Mouse (Mus musculus) ES-E14 (cell line): ENCODE measurements around the gene Tubb4a. TPM values are rescaled to one million over a fixed set of nuclear protein-coding genes. Genes with fewer than 3 reads are reported as not detected.

Source experiments
- DNase-seq: peaks from one replicate; pipeline ENCODE4 v3.0.0-alpha.2; 2013; ENCODE audit warnings: low read depth, low spot score
- H3K27ac ChIP-seq: 2 replicates; pipeline ENCODE4 v1.5.1; 2012; ENCODE audit warnings: low read depth, mild to moderate bottlenecking, low read length, moderate library complexity, mixed read lengths; ENCODE audit not compliant: poor library complexity, insufficient read depth, severe bottlenecking
- H3K36me3 ChIP-seq: 2 replicates; pipeline ENCODE4 v1.6.1; 2012; ENCODE audit warnings: mild to moderate bottlenecking, low read length, moderate library complexity, mixed read lengths; ENCODE audit not compliant: control insufficient read depth, poor library complexity, insufficient read depth, severe bottlenecking
- H3K4me1 ChIP-seq, 2 experiments: fragments of 150-350 bp in 1 of 2; sonication (generic) in 1 of 2; 2 replicates each; pipeline ENCODE4 v1.6.1; 2012; ENCODE audit warnings: low read length in 2 of 2, mild to moderate bottlenecking in 1 of 2, mixed read lengths in 1 of 2; ENCODE audit not compliant: control insufficient read depth in 2 of 2, insufficient read depth in 2 of 2, poor library complexity in 1 of 2
- H3K4me3 ChIP-seq, 2 experiments: fragments of 150-350 bp in 1 of 2; sonication (generic) in 1 of 2; 2 replicates each; pipeline ENCODE4 v1.5.1; 2012; ENCODE audit warnings: low read length in 2 of 2, low read depth in 1 of 2, mild to moderate bottlenecking in 1 of 2, mixed read lengths in 1 of 2; ENCODE audit not compliant: insufficient read depth in 1 of 2, poor library complexity in 1 of 2, severe bottlenecking in 1 of 2
- H3K9ac ChIP-seq: 2 replicates; pipeline ENCODE4 v1.6.1; 2012; ENCODE audit warnings: low read depth, mild to moderate bottlenecking, low read length, mixed read lengths; ENCODE audit not compliant: poor library complexity, insufficient read depth, severe bottlenecking
- H3K9me3 ChIP-seq: fragments of 150-350 bp; sonication (generic); 2 replicates; pipeline ENCODE4 v1.6.1; 2012; ENCODE audit warnings: low read depth, mild to moderate bottlenecking, low read length; ENCODE audit not compliant: control insufficient read depth, insufficient read depth
- CHD2 ChIP-seq: IDR thresholded peaks from 2 replicates; pipeline ENCODE4 v1.6.1; 2014; ENCODE audit warnings: mild to moderate bottlenecking, low read depth, low read length, inconsistent platforms
- HCFC1 ChIP-seq: IDR thresholded peaks from 2 replicates; pipeline ENCODE4 v1.6.1; 2012; ENCODE audit warnings: low read length, inconsistent platforms, borderline replicate concordance; ENCODE audit not compliant: insufficient read depth
- MAFK ChIP-seq: IDR thresholded peaks from 2 replicates; pipeline ENCODE4 v1.6.1; 2014; ENCODE audit warnings: mild to moderate bottlenecking, low read depth, low read length, inconsistent platforms; ENCODE audit not compliant: insufficient read depth
- ZC3H11A ChIP-seq: IDR thresholded peaks from 2 replicates; pipeline ENCODE4 v1.6.1; 2012; ENCODE audit warnings: low read depth, mild to moderate bottlenecking, inconsistent platforms, low read length, borderline replicate concordance
- ZNF384 ChIP-seq: IDR thresholded peaks from 2 replicates; pipeline ENCODE4 v1.6.1; 2012; ENCODE audit warnings: low read depth, low read length, inconsistent platforms
- in situ Hi-C, 2 experiments: fragments of 600-800 bp; cut with MboI; formaldehyde crosslinking; loops; one replicate each; pipeline ENCODE4 v1.15.1; 2025; ENCODE audit warnings: low sequenced_read_pairs in 2 of 2, inconsistent platforms in 1 of 2; ENCODE audit not compliant: unreplicated experiment in 2 of 2
- total RNA-seq: library from RNA; depleted of rRNA; stranded (reverse); fragments of 300-350 nt; gene quantifications from 2 replicates; pipeline ENCODE4 v1.2.3, GENCODE M21; 2012

Gene Tubb4a
- total RNA-seq, 1 experiment, result 0.89 TPM

DNA sequence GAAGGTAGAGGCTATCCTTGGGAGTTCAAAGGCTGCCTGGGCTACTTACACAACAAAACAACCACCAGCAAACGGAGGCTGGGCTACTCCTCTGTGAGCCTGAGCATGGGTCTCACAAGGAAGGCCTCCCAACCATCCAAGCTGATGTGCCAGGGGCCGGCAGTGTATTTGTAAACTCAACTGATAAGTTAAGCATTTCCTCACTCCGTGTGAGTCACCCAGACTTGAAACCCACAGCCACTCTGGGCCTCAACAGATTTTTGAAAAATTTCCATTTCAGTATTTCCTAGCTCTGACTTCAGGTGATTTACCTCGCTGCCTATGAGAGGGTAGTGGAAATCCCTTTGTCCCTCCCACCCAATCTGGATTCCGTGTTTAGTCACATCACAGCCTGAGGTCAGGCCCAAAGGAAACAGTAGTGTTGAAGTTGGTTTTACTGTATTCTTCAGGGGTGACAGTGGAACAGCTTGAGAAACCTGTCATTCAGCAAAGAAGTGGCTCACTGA lies 21.1 kb upstream of the Tubb4a start:
- in situ Hi-C loops, result no loop called here
- no peak overlapping the region for H3K27ac ChIP-seq
- peaks cover 0 to 9% of the 10 kb centered on the region in 2 experiments; a peak in 1 of 4 replicates for H3K4me1 ChIP-seq
- no peak for DNase-seq
- no peak overlapping the region for H3K9ac ChIP-seq
- H3K4me3 ChIP-seq, result no peak overlapping the region
- no peak for TF ChIP-seq CHD2
- no peak for TF ChIP-seq MAFK
- TF ChIP-seq ZC3H11A, result no peak
- no peak for TF ChIP-seq HCFC1
- no peak for TF ChIP-seq ZNF384
- H3K9me3 ChIP-seq, result no peaks in the 10 kb centered on the region
- H3K36me3 ChIP-seq, result peaks cover 3% of the 10 kb centered on the region; the same call in 1 of the 2 replicates

DNA sequence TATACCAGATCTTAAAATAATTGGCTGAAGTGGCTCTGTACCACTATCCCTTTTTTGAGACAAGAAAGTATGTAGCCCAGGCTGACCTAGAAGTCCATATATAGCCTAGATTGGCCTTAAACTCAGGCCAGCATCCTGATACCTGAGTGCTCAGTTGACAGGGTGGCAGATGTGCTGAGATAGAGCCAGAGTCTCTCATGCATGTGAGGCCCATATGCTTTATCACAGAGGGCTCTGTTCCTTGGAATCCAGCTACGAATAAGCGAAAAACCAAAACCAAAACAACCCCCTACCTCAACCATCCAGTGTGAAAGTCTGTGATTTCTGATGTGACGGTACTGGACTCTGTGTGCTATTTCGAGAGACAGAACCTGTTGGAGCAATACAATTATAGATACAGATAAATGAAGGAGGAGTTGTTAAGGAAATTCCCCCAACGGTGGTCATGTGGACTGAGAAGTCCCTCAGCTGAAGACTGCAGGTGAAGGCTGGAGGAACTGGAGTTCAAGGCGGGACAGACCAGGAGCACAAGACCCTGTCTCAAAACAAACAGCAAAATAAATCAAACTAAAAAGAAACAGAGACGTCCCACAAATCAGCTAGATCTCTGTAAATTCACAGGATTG lies 20.6 kb upstream of the Tubb4a start:
- Histone ChIP-seq H3K4me3 (no peak overlapping the region), H3K9ac (no peak overlapping the region), H3K9me3 (no peaks in the 10 kb centered on the region), H3K4me1 (peaks cover 0 to 9% of the 10 kb centered on the region in 2 experiments; a peak in 1 of 4 replicates), H3K27ac (no peak overlapping the region), H3K36me3 (peaks cover 3% of the 10 kb centered on the region; the same call in 1 of the 2 replicates)
- in situ Hi-C loops, result no loop called here
- no peak for TF ChIP-seq ZNF384
- TF ChIP-seq HCFC1, result no peak
- TF ChIP-seq MAFK, result no peak
- DNase-seq, result no peak

DNA sequence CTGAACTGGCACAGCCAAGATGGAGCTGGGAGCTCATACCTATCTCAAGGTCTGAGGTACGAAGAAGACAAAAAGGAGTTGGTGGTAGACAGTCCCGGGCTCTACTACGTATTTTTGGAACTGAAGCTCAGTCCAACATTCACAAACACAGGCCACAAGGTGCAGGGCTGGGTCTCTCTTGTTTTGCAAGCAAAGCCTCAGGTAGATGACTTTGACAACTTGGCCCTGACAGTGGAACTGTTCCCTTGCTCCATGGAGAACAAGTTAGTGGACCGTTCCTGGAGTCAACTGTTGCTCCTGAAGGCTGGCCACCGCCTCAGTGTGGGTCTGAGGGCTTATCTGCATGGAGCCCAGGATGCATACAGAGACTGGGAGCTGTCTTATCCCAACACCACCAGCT lies 19.5 kb upstream of the Tubb4a start:
- DNase-seq, result no peak
- TF ChIP-seq ZNF384 (no peak), MAFK (no peak), HCFC1 (no peak), CHD2 (no peak), ZC3H11A (no peak)
- H3K4me3 ChIP-seq, result no peak overlapping the region
- H3K36me3 ChIP-seq, result peaks cover 3% of the 10 kb centered on the region; the same call in 1 of the 2 replicates
- no peak overlapping the region for H3K27ac ChIP-seq
- no peak overlapping the region for H3K9ac ChIP-seq
- no peaks in the 10 kb centered on the region for H3K9me3 ChIP-seq
- H3K4me1 ChIP-seq, result peaks cover 0 to 9% of the 10 kb centered on the region in 2 experiments; a peak in 1 of 4 replicates
- in situ Hi-C loops, result no loop called here

DNA sequence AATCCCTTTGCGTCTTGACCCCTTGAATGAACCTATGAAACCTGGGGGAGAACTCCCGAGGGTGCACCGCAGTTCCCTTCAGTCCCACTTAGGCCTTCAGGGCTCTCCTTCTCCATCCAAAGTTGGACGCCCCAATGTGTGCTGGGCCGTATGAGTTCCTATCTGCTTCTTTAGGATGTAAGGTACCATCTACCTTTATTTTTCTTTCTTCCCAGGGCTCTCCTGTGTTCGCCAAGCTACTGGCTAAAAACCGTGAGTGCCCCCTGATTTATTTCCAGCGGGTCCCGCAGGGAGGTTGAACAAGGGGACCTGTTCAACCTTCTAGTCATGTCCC lies 18.4 kb upstream of the Tubb4a start:
- H3K4me3 ChIP-seq, result peak overlapping the region; percentile 77 to 86; a peak in 3 of 4 replicates
- H3K4me1 ChIP-seq, result peaks cover 0 to 9% of the 10 kb centered on the region in 2 experiments; a peak in 1 of 4 replicates
- no peaks in the 10 kb centered on the region for H3K9me3 ChIP-seq
- no peak for DNase-seq
- TF ChIP-seq MAFK (no peak), ZC3H11A (no peak), HCFC1 (no peak), CHD2 (no peak), ZNF384 (no peak)
- no peak overlapping the region for H3K9ac ChIP-seq
- no peak overlapping the region for H3K27ac ChIP-seq
- H3K36me3 ChIP-seq, result peaks cover 3% of the 10 kb centered on the region; the same call in 1 of the 2 replicates
- in situ Hi-C loops, result no loop called here
